Mouse (Mus musculus) stomach, postnatal 0 days (tissue): Measurements from ENCODE around the gene Gm44805. TPM values are rescaled to one million over a fixed set of nuclear protein-coding genes. Genes with fewer than 3 reads are reported as not detected.

Source experiments
- ATAC-seq: fragments of 200-750 bp; cut with Nextera tagmentation; 2 replicates; pipeline ENCODE4 v1.8.0; 2017; ENCODE audit not compliant: low FRiP score, low TSS enrichment
- DNase-seq: peaks from one replicate; pipeline ENCODE4 v3.0.0-alpha.2; 2016; ENCODE audit warnings: low spot score
- H3K27ac ChIP-seq: fragments of 300-500 bp; sonication (generic); replicated peaks from 2 replicates; pipeline ENCODE4 v1.5.1; 2014; ENCODE audit warnings: mild to moderate bottlenecking, control low read depth
- H3K27me3 ChIP-seq: fragments of 300-500 bp; sonication (generic); 2 replicates; pipeline ENCODE4 v1.6.1; 2014; ENCODE audit warnings: low read length; ENCODE audit not compliant: control insufficient read depth, insufficient read depth
- H3K36me3 ChIP-seq: fragments of 300-500 bp; sonication (generic); 2 replicates; pipeline ENCODE4 v1.6.1; 2014; ENCODE audit warnings: low read length, mixed read lengths; ENCODE audit not compliant: control insufficient read depth, insufficient read depth
- H3K4me1 ChIP-seq: fragments of 300-500 bp; sonication (generic); replicated peaks from 2 replicates; pipeline ENCODE4 v1.6.1; 2014; ENCODE audit warnings: antibody characterized with exemption; ENCODE audit not compliant: control insufficient read depth, insufficient read depth
- H3K4me2 ChIP-seq: fragments of 300-500 bp; sonication (generic); replicated peaks from 2 replicates; pipeline ENCODE4 v1.6.1; 2014; ENCODE audit warnings: low read depth, mild to moderate bottlenecking, control low read depth, moderate library complexity
- H3K4me3 ChIP-seq: fragments of 300-500 bp; sonication (generic); 2 replicates; pipeline ENCODE4 v1.5.1; 2014; ENCODE audit warnings: low read depth, low read length, control low read depth
- H3K9ac ChIP-seq: fragments of 300-500 bp; sonication (generic); 2 replicates; pipeline ENCODE4 v1.6.1; 2014; ENCODE audit warnings: mild to moderate bottlenecking, low read length, control low read depth, mixed read lengths
- H3K9me3 ChIP-seq: fragments of 300-500 bp; sonication (generic); 2 replicates; pipeline ENCODE4 v1.6.1; 2016; ENCODE audit warnings: low read length; ENCODE audit not compliant: control insufficient read depth
- CTCF ChIP-seq: IDR thresholded peaks from 2 replicates; pipeline ENCODE4 v1.5.1; 2016; ENCODE audit warnings: antibody characterized with exemption, low read depth, mild to moderate bottlenecking, moderate library complexity
- EP300 ChIP-seq: optimal IDR thresholded peaks from 2 replicates; pipeline ENCODE3; 2016; ENCODE audit warnings: antibody characterized with exemption
- WGBS: fragments of 180-500 bp; shearing (Covaris S2); extraction: QIAGEN DNeasy Blood & Tissue Kit; methylation state at CpG from one replicate; pipeline ENCODE4 v1.1.7; 2014; 5-methylcytosine and 5-hydroxymethylcytosine counted together
- polyA plus RNA-seq: library from polyadenylated mRNA; unstranded; fragments of >200 nt; fragmentation: Nextera tagmentation; extraction: Ambion mirVana; gene quantifications from 2 replicates; pipeline ENCODE4 v1.2.1, GENCODE M21; 2015

Gene Gm44805
- polyA plus RNA-seq, 1 experiment from 2014 or later: not detected

- 83% methylated on average over 4 of the region's 4 CpGs for WGBS
- H3K4me1 ChIP-seq: no peaks in the 10 kb centered on the region; the same call in 1 of the 2 replicates
- no peak overlapping the region for H3K4me2 ChIP-seq
- H3K27ac ChIP-seq: no peak overlapping the region
- TF ChIP-seq CTCF (no peak), EP300 (no peak)
- peaks cover 9% of the 10 kb centered on the region for H3K36me3 ChIP-seq
- peaks cover 6% of the 10 kb centered on the region; the same call in 1 of the 2 replicates for H3K9me3 ChIP-seq
- ATAC-seq (no peak), DNase-seq (no peak)
- H3K4me3 ChIP-seq: no peak overlapping the region
- no peak overlapping the region for H3K9ac ChIP-seq
- no peaks in the 10 kb centered on the region for H3K27me3 ChIP-seq
Observed at GRCm38 (mm10) chr7:19717346-19717745, 36.1 kb upstream of the Gm44805 start.

GRCm38 (mm10) chr7:19716822-19717221 is 35.6 kb upstream of the Gm44805 start:
- Histone ChIP-seq H3K9ac (no peak overlapping the region), H3K4me1 (no peaks in the 10 kb centered on the region; the same call in 1 of the 2 replicates), H3K27ac (no peak overlapping the region; the same call in 1 of the 2 replicates), H3K9me3 (peaks cover 6% of the 10 kb centered on the region; the same call in 1 of the 2 replicates), H3K27me3 (no peaks in the 10 kb centered on the region), H3K36me3 (peaks cover 12% of the 10 kb centered on the region), H3K4me3 (no peak overlapping the region), H3K4me2 (no peak overlapping the region)
- DNase-seq: no peak
- no peak for ATAC-seq
- WGBS: 81% methylated on average over 2 of the region's 2 CpGs
- TF ChIP-seq EP300: no peak
- no peak for TF ChIP-seq CTCF

DNA sequence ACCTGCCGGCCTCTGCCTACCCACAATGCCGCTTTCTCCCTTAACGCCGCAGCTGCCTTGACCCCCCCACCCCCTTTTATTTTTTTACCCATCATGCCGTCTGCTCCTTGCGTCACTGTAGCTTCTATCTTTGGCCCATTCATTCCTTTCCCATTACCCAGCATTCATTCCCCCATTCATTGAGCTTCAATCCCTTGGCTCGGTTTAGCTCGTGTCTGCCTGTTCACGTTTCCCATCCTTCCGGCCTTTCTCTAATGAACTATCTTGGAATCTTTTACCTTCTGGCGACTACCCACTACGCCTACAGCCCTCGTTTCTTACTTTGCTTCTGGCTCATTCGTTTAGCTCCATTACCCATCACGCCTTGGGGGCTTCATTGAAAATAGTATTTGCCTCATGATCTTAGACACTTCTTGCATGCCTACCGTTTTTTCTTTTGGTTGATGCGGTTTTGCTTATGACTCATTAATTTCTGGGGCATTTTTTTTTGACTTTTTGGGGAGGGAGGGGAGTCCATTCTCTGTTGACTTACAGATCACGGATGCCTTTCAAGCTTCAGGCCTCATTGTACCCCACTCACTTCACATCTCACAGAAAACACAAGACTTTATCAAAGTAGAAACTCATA is 34.9 kb upstream of the Gm44805 start:
- Histone ChIP-seq H3K27me3 (no peaks in the 10 kb centered on the region), H3K4me3 (peak overlapping the region; percentile 22), H3K4me1 (no peaks in the 10 kb centered on the region; the same call in 1 of the 2 replicates), H3K9ac (no peak overlapping the region), H3K27ac (peak overlapping the region; percentile 83), H3K36me3 (peaks cover 15% of the 10 kb centered on the region), H3K4me2 (peak overlapping the region; percentile 47), H3K9me3 (peaks cover 2% of the 10 kb centered on the region; the same call in 1 of the 2 replicates)
- ATAC-seq (no peak), DNase-seq (no peak)
- WGBS: 5% methylated on average over 18 of the region's 18 CpGs
- TF ChIP-seq CTCF (no peak), EP300 (peak; percentile 42)

DNA sequence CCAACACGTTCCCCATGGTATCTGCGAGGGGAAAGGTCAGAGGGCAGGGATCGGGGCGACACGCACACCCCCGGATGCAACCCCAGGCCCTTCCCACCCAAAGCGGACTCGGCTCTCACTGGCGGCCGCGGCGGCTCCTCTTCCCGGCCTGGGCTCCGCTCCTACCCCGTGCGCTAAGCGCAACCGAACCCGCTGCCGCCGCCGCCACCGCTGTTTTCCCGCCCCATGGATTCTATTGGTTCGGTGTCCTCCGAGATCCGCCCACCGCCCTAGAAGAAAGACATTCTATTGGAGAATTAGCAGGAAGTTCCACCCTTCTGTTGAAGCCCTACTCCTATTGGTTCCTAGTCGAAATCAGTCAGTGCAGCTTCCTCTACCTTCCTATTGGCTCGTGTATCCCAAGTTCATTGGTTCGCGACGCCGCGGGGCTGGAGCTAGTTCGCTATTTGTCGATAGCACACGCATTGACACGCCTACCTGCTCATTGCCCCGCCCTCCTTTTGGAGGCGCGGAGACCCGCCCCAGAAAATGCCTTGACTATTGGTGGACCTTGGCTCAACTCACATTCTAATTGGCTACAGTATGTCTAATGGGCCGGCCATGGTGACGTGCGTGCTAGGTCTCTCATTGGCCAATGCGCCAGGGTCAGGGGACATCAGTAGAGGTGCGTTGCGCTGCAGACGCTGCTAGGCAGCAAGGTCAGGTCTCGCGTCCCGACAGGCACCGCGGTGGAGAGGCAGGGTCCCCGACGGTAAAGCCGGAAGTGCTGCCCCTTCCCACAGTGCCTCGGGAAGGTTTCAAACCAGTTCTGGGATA is 34.2 kb upstream of the Gm44805 start, which contains the start of gene Tomm40:
TSS of gene Tomm40 (minus strand) at position 200 of the 816 bp plus-strand sequence.
- TF ChIP-seq EP300 (no peak), CTCF (no peak)

GRCm38 (mm10) chr7:19714836-19715235 is 33.6 kb upstream of the Gm44805 start:
- Histone ChIP-seq H3K9me3 (no peaks in the 10 kb centered on the region), H3K27me3 (no peaks in the 10 kb centered on the region), H3K27ac (peak overlapping the region; percentile 80), H3K4me2 (peak overlapping the region; percentile 97), H3K9ac (peak overlapping the region; percentile 94), H3K4me3 (peak overlapping the region; percentile 92), H3K36me3 (peaks cover 21% of the 10 kb centered on the region), H3K4me1 (no peaks in the 10 kb centered on the region; the same call in 1 of the 2 replicates)
- 0% methylated on average over 39 of the region's 39 CpGs for WGBS
- DNase-seq (peak; percentile 35), ATAC-seq (no peak; the same call in 1 of the 2 replicates)
- no peak for TF ChIP-seq CTCF
- no peak for TF ChIP-seq EP300

More for the DNA sequence above, 34.2 kb upstream of the Gm44805 start, which contains the start of gene Tomm40:
- Histone ChIP-seq H3K27ac (peak within 1 kb of the TSS; percentile 83), H3K9ac (peak within 1 kb of the TSS; percentile 94), H3K36me3 (peaks cover 19% of the 10 kb centered on the region), H3K4me3 (peak within 1 kb of the TSS; percentile 92), H3K9me3 (no peaks in the 10 kb centered on the region), H3K4me1 (no peaks in the 10 kb centered on the region; the same call in 1 of the 2 replicates), H3K27me3 (no peaks in the 10 kb centered on the region), H3K4me2 (peak within 1 kb of the TSS; percentile 97)
- ATAC-seq: peak; percentile 99
- under 1% methylated on average over 56 of the region's 59 CpGs for WGBS
- peak; percentile 99 for DNase-seq
